Mouse (Mus musculus) heart, embryonic 14.5 days (tissue): ENCODE measurements around the gene Atp8b3. TPM values are rescaled to one million over a fixed set of nuclear protein-coding genes. Genes with fewer than 3 reads are reported as not detected.
A peak's percentile ranks its signal among the peaks of the same experiment; 100 is the strongest.

Experiments used
- ATAC-seq: fragments of 200-750 bp; cut with Nextera tagmentation; 2 replicates; pipeline ENCODE4 v1.8.0; 2017; ENCODE audit warnings: low read depth, moderate TSS enrichment; ENCODE audit not compliant: insufficient number of reproducible peaks, insufficient read depth, low FRiP score
- H3K27ac ChIP-seq, 2 experiments: fragments of 200-500 bp in 1 of 2; fragments of 300-500 bp in 1 of 2; sonication (generic) in 1 of 2; replicated peaks in 1 of 2; 2 replicates each; pipeline ENCODE4 v1.5.1; 2012 to 2014; ENCODE audit warnings: low read depth in 2 of 2, low read length in 2 of 2, control low read depth in 1 of 2, mild to moderate bottlenecking in 1 of 2, mixed read lengths in 1 of 2; ENCODE audit not compliant: control insufficient read depth in 1 of 2, insufficient read depth in 1 of 2
- H3K27me3 ChIP-seq: fragments of 300-500 bp; sonication (generic); 2 replicates; pipeline ENCODE4 v1.6.1; 2014; ENCODE audit warnings: mild to moderate bottlenecking, low read length, control low read depth; ENCODE audit not compliant: control insufficient read depth, insufficient read depth
- H3K36me3 ChIP-seq: fragments of 300-500 bp; sonication (generic); 2 replicates; pipeline ENCODE4 v1.6.1; 2014; ENCODE audit warnings: mild to moderate bottlenecking, control low read depth, low read length, mixed read lengths; ENCODE audit not compliant: control insufficient read depth, insufficient read depth
- H3K4me1 ChIP-seq, 2 experiments: fragments of 200-500 bp in 1 of 2; fragments of 300-500 bp in 1 of 2; sonication (generic) in 1 of 2; 2 replicates each; pipeline ENCODE4 v1.6.1; 2012 to 2014; ENCODE audit warnings: low read length in 2 of 2, control low read depth in 1 of 2, mixed read lengths in 1 of 2; ENCODE audit not compliant: control insufficient read depth in 2 of 2, insufficient read depth in 2 of 2
- H3K4me2 ChIP-seq: fragments of 300-500 bp; sonication (generic); 2 replicates; pipeline ENCODE4 v1.6.1; 2014; ENCODE audit warnings: mild to moderate bottlenecking, low read length
- H3K4me3 ChIP-seq, 2 experiments: fragments of 200-500 bp in 1 of 2; fragments of 300-500 bp in 1 of 2; sonication (generic) in 1 of 2; 2 replicates each; pipeline ENCODE4 v1.5.1; 2012 to 2014; ENCODE audit warnings: low read length in 2 of 2, mild to moderate bottlenecking in 2 of 2, control low read depth in 1 of 2, low read depth in 1 of 2, moderate library complexity in 1 of 2; ENCODE audit not compliant: control insufficient read depth in 1 of 2, insufficient read depth in 1 of 2
- H3K9ac ChIP-seq: fragments of 300-500 bp; sonication (generic); 2 replicates; pipeline ENCODE4 v1.6.1; 2014; ENCODE audit warnings: mild to moderate bottlenecking, low read length
- H3K9me3 ChIP-seq: fragments of 300-500 bp; sonication (generic); 2 replicates; pipeline ENCODE4 v1.6.1; 2016; ENCODE audit warnings: low read length, control low read depth; ENCODE audit not compliant: control insufficient read depth
- WGBS: fragments of 180-500 bp; shearing (Covaris S2); extraction: QIAGEN DNeasy Blood & Tissue Kit; methylation state at CpG from one replicate; pipeline ENCODE4 v1.1.7; 2014; 5-methylcytosine and 5-hydroxymethylcytosine counted together
- polyA plus RNA-seq: library from polyadenylated mRNA; unstranded; fragments of >200 nt; fragmentation: Nextera tagmentation; extraction: Ambion mirVana; gene quantifications from 2 replicates; pipeline ENCODE4 v1.2.1, GENCODE M21; 2014

The Atp8b3 gene
- polyA plus RNA-seq, 1 experiment from 2014 or later, result 0.08 TPM

DNA sequence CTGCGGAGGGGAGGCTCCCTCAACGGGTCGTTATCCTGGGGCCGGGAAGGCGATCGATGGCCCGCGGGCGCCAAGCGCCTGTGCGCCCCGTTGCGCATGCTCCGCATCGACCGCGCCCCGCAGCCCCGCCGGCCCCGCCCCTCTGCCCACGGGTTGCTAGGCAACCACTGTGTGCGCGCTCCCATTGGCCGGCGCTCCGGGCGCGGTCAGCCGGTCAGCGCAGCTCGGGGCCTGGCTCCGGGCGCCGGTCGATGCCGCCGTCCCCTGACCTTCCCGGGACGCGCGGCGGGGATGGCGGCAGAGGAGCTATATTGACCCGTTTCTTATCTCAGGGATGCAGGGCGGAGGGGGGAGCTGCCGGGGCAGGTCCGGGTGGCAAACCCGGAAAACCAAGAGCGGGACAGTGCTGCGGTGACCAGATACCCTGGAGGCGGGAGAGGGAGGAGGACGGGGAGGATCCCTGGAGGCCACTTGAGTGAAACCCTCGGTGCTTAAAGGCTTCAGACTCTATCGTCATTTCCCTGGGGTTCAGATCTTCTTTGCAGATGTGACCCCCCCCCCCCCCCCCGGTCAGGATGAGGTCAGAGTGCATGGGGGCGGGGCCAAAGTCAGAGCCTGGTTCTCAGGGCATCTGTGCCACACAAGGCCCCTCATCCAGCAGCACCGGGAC is 63.5 kb downstream of the Atp8b3 start:
- peaks cover 7 to 9% of the 10 kb centered on the region in 2 experiments; a peak in 3 of 4 replicates for H3K4me1 ChIP-seq
- H3K9me3 ChIP-seq, result no peaks in the 10 kb centered on the region
- H3K4me2 ChIP-seq, result peak overlapping the region; percentile 85
- no peaks in the 10 kb centered on the region for H3K36me3 ChIP-seq
- peak overlapping the region; percentile 55 to 69 for H3K4me3 ChIP-seq
- 1% methylated on average over 52 of the region's 58 CpGs for WGBS
- peaks cover 38% of the 10 kb centered on the region for H3K27me3 ChIP-seq
- peak; percentile 86 for ATAC-seq
- H3K27ac ChIP-seq, result no peak overlapping the region
- peak overlapping the region; percentile 68 for H3K9ac ChIP-seq

Other genes with a start within 250 kb of the Atp8b3 start
- 648 and 723 TPM in 2 replicates for gene Rps15, start 246.7 kb downstream of the Atp8b3 start, polyA plus RNA-seq
- 0.78 and 1.4 TPM in 2 replicates for gene Apc2, start 243.1 kb downstream of the Atp8b3 start, polyA plus RNA-seq
- 28.9 and 30.8 TPM in 2 replicates for gene 2310011J03Rik, start 218.6 kb downstream of the Atp8b3 start, polyA plus RNA-seq
- gene Pcsk4, start 209.6 kb downstream of the Atp8b3 start, polyA plus RNA-seq, result 1.4 TPM in 2 replicates
- gene Reep6, start 209.2 kb downstream of the Atp8b3 start, polyA plus RNA-seq, result 1.4 and 1.6 TPM in 2 replicates
- 6.8 and 7.8 TPM in 2 replicates for gene Adamtsl5, start 190.7 kb downstream of the Atp8b3 start, polyA plus RNA-seq
- gene Plk5, start 182.7 kb downstream of the Atp8b3 start, polyA plus RNA-seq, result not detected in 2 replicates
- 3.9 and 6.3 TPM in 2 replicates for gene Mex3d, start 151.5 kb downstream of the Atp8b3 start, polyA plus RNA-seq
- gene Mbd3, start 139.6 kb downstream of the Atp8b3 start, polyA plus RNA-seq, result 116 and 125 TPM in 2 replicates
- 2,007 and 2,169 TPM in 2 replicates for gene Uqcr11, start 132.3 kb downstream of the Atp8b3 start, polyA plus RNA-seq
- 48.6 and 54.0 TPM in 2 replicates for gene Tcf3, start 105.5 kb downstream of the Atp8b3 start, polyA plus RNA-seq
- not detected in 2 replicates for gene Onecut3, start 44.3 kb downstream of the Atp8b3 start, polyA plus RNA-seq
- 16.7 and 17.0 TPM in 2 replicates for gene Rexo1, start 22.4 kb upstream of the Atp8b3 start, polyA plus RNA-seq
- 3.5 and 5.0 TPM in 2 replicates for gene Klf16, start 38.2 kb upstream of the Atp8b3 start, polyA plus RNA-seq
- 119 and 141 TPM in 2 replicates for gene Abhd17a, start 51.2 kb upstream of the Atp8b3 start, polyA plus RNA-seq
- gene Scamp4, start 63.7 kb upstream of the Atp8b3 start, polyA plus RNA-seq, result 65.9 and 67.1 TPM in 2 replicates
- gene Adat3, start 63.8 kb upstream of the Atp8b3 start, polyA plus RNA-seq, result 2.6 and 3.6 TPM in 2 replicates
- gene Gm49322, start 66.9 kb upstream of the Atp8b3 start, polyA plus RNA-seq, result 0.88 and 1.4 TPM in 2 replicates
- 64.8 and 65.0 TPM in 2 replicates for gene Csnk1g2, start 83.7 kb upstream of the Atp8b3 start, polyA plus RNA-seq
- gene Btbd2, start 117.9 kb upstream of the Atp8b3 start, polyA plus RNA-seq, result 49.4 and 53.8 TPM in 2 replicates
- 69.5 and 82.7 TPM in 2 replicates for gene Mknk2, start 139.0 kb upstream of the Atp8b3 start, polyA plus RNA-seq
- 19.1 and 22.3 TPM in 2 replicates for gene Mob3a, start 162.9 kb upstream of the Atp8b3 start, polyA plus RNA-seq
- 3.5 and 7.0 TPM in 2 replicates for gene Izumo4, start 163.1 kb upstream of the Atp8b3 start, polyA plus RNA-seq
- 45.0 and 54.5 TPM in 2 replicates for gene Ap3d1, start 203.1 kb upstream of the Atp8b3 start, polyA plus RNA-seq
- gene Dot1l, start 216.1 kb upstream of the Atp8b3 start, polyA plus RNA-seq, result 26.5 and 28.2 TPM in 2 replicates